Mouse (Mus musculus) hindbrain, embryonic 11.5 days (tissue): ENCODE data around the gene Ttn. TPM values are rescaled to one million over a fixed set of nuclear protein-coding genes. Genes with fewer than 3 reads are reported as not detected.

Source experiments
- ATAC-seq: fragments of 200-750 bp; cut with Nextera tagmentation; 2 replicates; pipeline ENCODE4 v1.8.0; 2017; ENCODE audit warnings: mild to moderate bottlenecking, moderate TSS enrichment, moderate library complexity; ENCODE audit not compliant: low FRiP score
- DNase-seq: peaks from one replicate; pipeline ENCODE4 v3.0.0-alpha.2; 2015; ENCODE audit warnings: low spot score
- H3K27ac ChIP-seq: fragments of 300-500 bp; sonication (generic); 2 replicates; pipeline ENCODE4 v1.5.1; 2014; ENCODE audit warnings: mild to moderate bottlenecking, low read depth, low read length
- H3K27me3 ChIP-seq: fragments of 300-500 bp; sonication (generic); 2 replicates; pipeline ENCODE4 v1.6.1; 2014; ENCODE audit warnings: mild to moderate bottlenecking, low read length, moderate library complexity, mixed read lengths; ENCODE audit not compliant: control insufficient read depth, insufficient read depth
- H3K36me3 ChIP-seq: fragments of 300-500 bp; sonication (generic); 2 replicates; pipeline ENCODE4 v1.6.1; 2014; ENCODE audit warnings: mild to moderate bottlenecking, low read length, moderate library complexity, mixed read lengths; ENCODE audit not compliant: control insufficient read depth, insufficient read depth
- H3K4me1 ChIP-seq: fragments of 300-500 bp; sonication (generic); replicated peaks from 2 replicates; pipeline ENCODE4 v1.6.1; 2014; ENCODE audit warnings: low read length, mixed read lengths; ENCODE audit not compliant: control insufficient read depth, insufficient read depth
- H3K4me2 ChIP-seq: fragments of 300-500 bp; sonication (generic); replicated peaks from 2 replicates; pipeline ENCODE4 v1.6.1; 2014; ENCODE audit warnings: mild to moderate bottlenecking, low read depth, low read length
- H3K4me3 ChIP-seq: fragments of 300-500 bp; sonication (generic); 2 replicates; pipeline ENCODE4 v1.5.1; 2014; ENCODE audit warnings: low read depth, low read length
- H3K9ac ChIP-seq: fragments of 300-500 bp; sonication (generic); 2 replicates; pipeline ENCODE4 v1.6.1; 2014; ENCODE audit warnings: low read depth, low read length
- H3K9me3 ChIP-seq: fragments of 300-500 bp; sonication (generic); 2 replicates; pipeline ENCODE4 v1.6.1; 2016; ENCODE audit warnings: low read length; ENCODE audit not compliant: control insufficient read depth
- WGBS: fragments of 180-500 bp; shearing (Covaris S2); extraction: QIAGEN DNeasy Blood & Tissue Kit; methylation state at CpG from one replicate; pipeline ENCODE4 v1.1.7; 2014; 5-methylcytosine and 5-hydroxymethylcytosine counted together
- polyA plus RNA-seq: library from polyadenylated mRNA; unstranded; fragments of >200 nt; fragmentation: Nextera tagmentation; extraction: Ambion mirVana; gene quantifications from 2 replicates; pipeline ENCODE4 v1.2.1, GENCODE M21; 2014

The Ttn gene
- polyA plus RNA-seq, 1 experiment from 2014 or later: 3.1 TPM

DNA sequence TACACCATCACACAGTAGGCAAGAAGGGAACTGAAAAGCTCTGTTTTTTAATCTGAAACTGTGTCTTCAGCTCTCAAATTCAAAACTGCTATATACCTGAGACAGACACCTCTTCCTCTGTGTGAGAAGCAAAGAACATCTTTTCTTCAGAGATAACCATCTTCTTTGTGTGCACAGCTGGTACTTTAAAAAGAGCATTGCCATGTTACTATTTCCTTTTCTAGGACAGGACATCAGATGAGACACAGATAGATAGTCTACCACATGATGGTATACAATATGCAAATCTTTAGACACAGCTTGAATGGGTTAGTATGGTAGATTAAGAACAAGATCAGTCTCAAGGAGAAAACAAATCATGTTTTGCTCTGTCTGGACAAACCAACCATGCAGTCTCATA is 121.0 kb downstream of the Ttn start:
- Histone ChIP-seq H3K4me1 (no peaks in the 10 kb centered on the region), H3K9ac (no peak overlapping the region), H3K9me3 (no peaks in the 10 kb centered on the region), H3K4me3 (no peak overlapping the region), H3K27ac (no peak overlapping the region), H3K27me3 (no peaks in the 10 kb centered on the region), H3K4me2 (no peak overlapping the region), H3K36me3 (no peaks in the 10 kb centered on the region)
- DNase-seq (no peak), ATAC-seq (no peak)

DNA sequence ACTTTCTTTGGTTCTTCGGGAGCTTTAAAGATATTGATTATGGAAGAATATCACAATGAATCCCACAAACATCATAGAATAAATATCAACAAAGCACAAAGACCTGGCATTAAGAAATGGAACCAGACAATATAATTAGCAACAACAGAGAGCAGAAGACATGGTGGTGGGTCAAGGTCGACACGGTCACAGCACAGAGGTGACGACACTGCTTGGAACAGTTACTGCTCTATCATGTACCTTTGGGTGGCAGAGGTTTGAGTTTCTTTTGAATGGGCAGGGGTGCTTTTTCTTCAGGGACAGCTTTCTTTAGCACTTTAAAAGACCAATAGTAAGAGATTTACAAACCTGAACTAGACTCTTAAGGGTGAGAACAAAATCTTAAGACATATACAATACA is 132.3 kb downstream of the Ttn start:
- Histone ChIP-seq H3K4me1 (no peaks in the 10 kb centered on the region), H3K27me3 (no peaks in the 10 kb centered on the region), H3K27ac (no peak overlapping the region), H3K36me3 (no peaks in the 10 kb centered on the region), H3K4me2 (no peak overlapping the region), H3K9me3 (no peaks in the 10 kb centered on the region), H3K9ac (no peak overlapping the region), H3K4me3 (no peak overlapping the region)
- DNase-seq: no peak
- WGBS: 95% methylated on average over 4 of the region's 4 CpGs
- no peak for ATAC-seq

DNA sequence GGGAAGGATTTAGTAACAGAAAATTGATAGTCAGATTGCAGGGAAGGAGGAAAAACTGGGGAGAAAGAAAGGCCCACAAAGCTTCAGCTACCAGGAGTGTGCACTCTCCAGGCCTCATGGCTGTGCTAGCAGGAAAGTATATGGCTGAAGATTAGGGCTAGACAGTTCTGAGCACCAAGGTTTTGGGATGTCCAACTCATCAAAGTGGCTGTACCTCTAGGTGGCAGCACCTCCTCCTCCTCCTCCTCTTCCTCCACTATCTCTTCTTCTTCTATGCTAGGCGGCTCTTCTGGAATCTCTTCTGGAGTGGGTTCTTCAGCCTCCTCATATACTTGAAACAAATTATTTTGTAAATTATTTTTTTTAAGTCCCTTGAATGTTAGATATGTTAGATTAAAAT is 139.2 kb downstream of the Ttn start:
- no peak overlapping the region for H3K4me2 ChIP-seq
- H3K9ac ChIP-seq: no peak overlapping the region
- H3K27ac ChIP-seq: no peak overlapping the region
- ATAC-seq (no peak), DNase-seq (peak; percentile 6)
- H3K9me3 ChIP-seq: no peaks in the 10 kb centered on the region
- H3K4me3 ChIP-seq: no peak overlapping the region
- 64% methylated on average over 1 of the region's 1 CpGs for WGBS
- H3K36me3 ChIP-seq: no peaks in the 10 kb centered on the region
- no peaks in the 10 kb centered on the region for H3K27me3 ChIP-seq
- H3K4me1 ChIP-seq: no peaks in the 10 kb centered on the region

DNA sequence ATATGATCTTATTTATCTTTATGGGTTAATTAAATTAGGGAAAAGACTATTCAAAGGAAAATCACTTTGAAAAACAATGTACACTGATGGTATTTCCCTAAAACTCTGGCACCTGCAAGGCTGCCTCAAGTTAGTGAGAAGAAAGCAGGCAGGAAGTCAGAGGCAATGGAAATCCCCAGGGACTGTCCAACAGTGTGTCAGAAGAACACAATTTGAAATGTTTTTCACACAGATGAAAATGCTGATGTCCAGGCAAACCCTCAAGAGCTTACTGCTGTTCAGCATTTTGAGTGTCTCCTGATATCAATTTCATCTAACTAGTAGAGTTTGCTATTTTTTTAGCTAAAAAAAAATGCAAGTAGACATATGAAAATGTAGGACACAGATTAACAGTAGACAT is 161.9 kb downstream of the Ttn start:
- DNase-seq: no peak
- ATAC-seq: no peak
- no peak overlapping the region for H3K4me2 ChIP-seq
- no peak overlapping the region for H3K9ac ChIP-seq
- no peaks in the 10 kb centered on the region for H3K27me3 ChIP-seq
- H3K27ac ChIP-seq: no peak overlapping the region
- no peak overlapping the region for H3K4me3 ChIP-seq
- H3K9me3 ChIP-seq: no peaks in the 10 kb centered on the region
- no peaks in the 10 kb centered on the region for H3K36me3 ChIP-seq
- H3K4me1 ChIP-seq: no peaks in the 10 kb centered on the region

DNA sequence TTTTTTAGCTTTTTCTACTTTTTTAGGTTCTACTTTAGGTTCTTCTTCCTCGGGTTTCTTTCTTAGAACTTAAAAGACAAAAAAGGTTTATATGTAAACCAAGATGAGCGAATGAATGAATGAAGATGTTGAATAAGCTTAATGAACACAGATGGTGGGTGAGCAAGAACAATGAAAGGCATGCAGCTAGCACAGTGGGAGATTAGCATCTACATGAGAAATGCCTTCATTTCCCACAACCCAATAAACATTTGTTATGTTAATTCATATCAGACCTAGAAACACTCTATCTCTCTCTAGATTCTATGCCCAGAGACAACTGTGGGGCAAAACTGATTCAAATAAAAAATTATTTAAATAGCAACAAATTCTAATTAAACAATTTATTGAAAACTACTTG is 164.6 kb downstream of the Ttn start:
- Histone ChIP-seq H3K9ac (no peak overlapping the region), H3K27me3 (no peaks in the 10 kb centered on the region), H3K9me3 (no peaks in the 10 kb centered on the region), H3K36me3 (no peaks in the 10 kb centered on the region), H3K4me2 (no peak overlapping the region), H3K4me1 (no peaks in the 10 kb centered on the region), H3K27ac (no peak overlapping the region), H3K4me3 (no peak overlapping the region)
- 24% methylated on average over 2 of the region's 2 CpGs for WGBS
- peak; percentile 45; the same call in 1 of the 2 replicates for ATAC-seq
- DNase-seq: no peak

DNA sequence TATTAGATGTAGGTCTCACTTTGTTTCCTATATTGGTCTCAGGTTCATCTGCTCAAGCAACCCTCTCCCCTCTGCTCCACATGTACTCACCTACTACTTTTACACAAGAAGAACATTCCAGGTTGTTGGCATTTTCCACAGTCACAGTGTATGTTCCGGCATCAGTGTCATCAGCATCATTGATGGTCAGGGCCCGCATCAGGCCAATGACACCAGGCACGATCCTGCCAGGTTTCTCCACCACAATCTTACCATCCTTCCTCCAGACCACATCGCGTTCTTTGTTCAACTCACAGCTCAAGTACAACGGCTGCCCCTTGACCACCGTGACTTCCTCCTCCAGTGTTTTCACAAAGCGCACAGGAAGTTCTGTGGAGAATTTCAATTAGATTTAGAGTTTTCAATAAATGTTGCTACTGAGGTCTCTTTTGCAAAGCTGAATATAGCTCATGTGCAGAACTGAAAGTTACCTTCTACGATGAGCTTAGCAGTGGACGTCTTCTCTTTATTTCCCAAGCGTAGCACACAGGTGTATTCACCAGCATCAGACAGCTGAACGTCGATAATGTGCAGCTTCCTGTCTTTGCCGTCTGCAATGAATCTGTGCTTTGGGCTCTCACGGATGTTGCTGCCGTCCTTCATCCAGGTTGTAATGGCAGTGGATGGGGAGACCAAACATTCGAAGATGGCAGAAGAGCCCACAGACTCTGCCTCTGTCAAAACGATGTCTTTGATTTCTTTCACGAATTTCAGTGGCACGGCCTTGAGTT is 168.1 kb downstream of the Ttn start:
- Histone ChIP-seq H3K4me3 (no peak overlapping the region), H3K9ac (no peak overlapping the region), H3K9me3 (no peaks in the 10 kb centered on the region), H3K4me2 (no peak overlapping the region), H3K27ac (no peak overlapping the region), H3K4me1 (no peaks in the 10 kb centered on the region), H3K36me3 (no peaks in the 10 kb centered on the region), H3K27me3 (no peaks in the 10 kb centered on the region)
- WGBS: 93% methylated on average over 20 of the region's 20 CpGs
- ATAC-seq (no peak), DNase-seq (no peak)

DNA sequence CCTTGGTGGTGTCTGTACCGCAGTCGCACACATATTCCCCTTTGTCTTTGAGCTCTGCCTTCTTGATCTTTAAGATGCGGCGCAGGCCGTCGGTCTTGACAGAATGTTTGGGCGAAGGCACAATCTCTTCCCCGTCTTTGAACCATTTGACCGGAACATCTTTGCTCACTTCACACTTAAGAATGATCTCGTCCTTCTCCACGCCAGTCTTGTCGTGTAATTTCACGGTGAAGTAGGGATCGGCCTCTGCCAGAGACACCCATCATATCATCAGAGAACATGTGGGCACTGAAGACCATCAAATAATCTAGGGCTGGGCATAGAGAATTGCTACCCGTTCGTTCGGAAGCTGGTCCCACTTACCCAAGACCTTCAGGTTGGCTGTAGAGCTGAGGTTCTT is 171.2 kb downstream of the Ttn start:
- Histone ChIP-seq H3K36me3 (no peaks in the 10 kb centered on the region), H3K9ac (no peak overlapping the region), H3K9me3 (no peaks in the 10 kb centered on the region), H3K4me1 (no peaks in the 10 kb centered on the region), H3K27me3 (no peaks in the 10 kb centered on the region), H3K27ac (no peak overlapping the region), H3K4me3 (no peak overlapping the region), H3K4me2 (no peak overlapping the region)
- ATAC-seq (no peak), DNase-seq (no peak)
- 95% methylated on average over 17 of the region's 17 CpGs for WGBS

DNA sequence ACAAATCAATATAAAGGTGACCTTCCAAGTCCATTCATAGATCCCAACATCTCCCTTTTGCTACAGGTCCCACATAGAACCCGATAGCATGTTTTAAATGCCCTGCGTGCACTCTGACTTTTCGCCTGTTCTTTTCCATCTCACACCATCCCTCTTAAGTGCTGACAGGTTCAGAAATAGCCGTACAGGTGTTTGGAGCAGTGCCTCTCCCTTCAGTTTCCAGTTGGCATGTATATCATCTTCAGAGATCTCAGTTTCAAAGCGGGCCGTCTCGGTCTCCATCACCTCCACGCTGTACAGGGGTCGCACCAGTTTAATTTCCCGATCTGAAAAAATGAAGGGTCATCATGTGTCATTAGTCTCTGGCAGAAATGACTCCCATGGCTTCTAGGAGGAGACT is 174.0 kb downstream of the Ttn start:
- Histone ChIP-seq H3K9ac (no peak overlapping the region), H3K36me3 (no peaks in the 10 kb centered on the region), H3K27ac (no peak overlapping the region), H3K27me3 (no peaks in the 10 kb centered on the region), H3K4me1 (no peaks in the 10 kb centered on the region), H3K9me3 (no peaks in the 10 kb centered on the region), H3K4me2 (no peak overlapping the region), H3K4me3 (no peak overlapping the region)
- ATAC-seq (no peak), DNase-seq (no peak)
- 94% methylated on average over 10 of the region's 10 CpGs for WGBS

DNA sequence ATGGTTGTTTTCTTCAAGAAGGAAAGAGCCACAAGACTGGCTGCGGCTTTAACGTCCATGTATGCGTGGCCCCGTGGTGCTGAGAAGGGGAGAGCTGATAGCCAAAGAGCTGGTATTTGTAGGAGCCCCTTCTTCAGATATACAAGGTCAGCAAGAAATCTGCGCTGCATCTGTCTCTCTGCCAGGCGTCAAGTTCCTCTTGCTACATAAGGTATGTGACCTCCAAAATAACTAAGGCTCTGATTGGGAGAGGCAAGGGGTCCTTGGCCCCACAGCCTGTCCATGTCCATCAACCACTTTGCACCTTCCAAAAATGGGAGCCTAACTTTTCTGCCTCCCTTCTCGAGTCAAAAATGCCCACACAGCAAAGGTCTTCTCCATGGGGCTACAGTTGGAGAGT is 175.1 kb downstream of the Ttn start:
- H3K9ac ChIP-seq: no peak overlapping the region
- no peak overlapping the region for H3K4me2 ChIP-seq
- no peaks in the 10 kb centered on the region for H3K4me1 ChIP-seq
- H3K9me3 ChIP-seq: no peaks in the 10 kb centered on the region
- DNase-seq (no peak), ATAC-seq (no peak)
- H3K4me3 ChIP-seq: no peak overlapping the region
- H3K27me3 ChIP-seq: no peaks in the 10 kb centered on the region
- WGBS: 87% methylated on average over 7 of the region's 7 CpGs
- no peaks in the 10 kb centered on the region for H3K36me3 ChIP-seq
- no peak overlapping the region for H3K27ac ChIP-seq
